Mouse (Mus musculus) bone marrow, adult 2 months (tissue): ENCODE measurements around the gene Il23a.

Source experiments
- CTCF ChIP-seq: fragments of 200-500 bp; IDR thresholded peaks from 2 replicates; pipeline ENCODE4 v1.5.1; 2011; ENCODE audit warnings: low read length, control low read depth; ENCODE audit not compliant: control insufficient read depth, insufficient read depth
- POLR2A ChIP-seq: fragments of 200-500 bp; IDR thresholded peaks from 2 replicates; pipeline ENCODE4 v1.6.1; 2011; ENCODE audit warnings: low read depth, mild to moderate bottlenecking, control low read depth, low read length, borderline replicate concordance; ENCODE audit not compliant: control insufficient read depth

DNA sequence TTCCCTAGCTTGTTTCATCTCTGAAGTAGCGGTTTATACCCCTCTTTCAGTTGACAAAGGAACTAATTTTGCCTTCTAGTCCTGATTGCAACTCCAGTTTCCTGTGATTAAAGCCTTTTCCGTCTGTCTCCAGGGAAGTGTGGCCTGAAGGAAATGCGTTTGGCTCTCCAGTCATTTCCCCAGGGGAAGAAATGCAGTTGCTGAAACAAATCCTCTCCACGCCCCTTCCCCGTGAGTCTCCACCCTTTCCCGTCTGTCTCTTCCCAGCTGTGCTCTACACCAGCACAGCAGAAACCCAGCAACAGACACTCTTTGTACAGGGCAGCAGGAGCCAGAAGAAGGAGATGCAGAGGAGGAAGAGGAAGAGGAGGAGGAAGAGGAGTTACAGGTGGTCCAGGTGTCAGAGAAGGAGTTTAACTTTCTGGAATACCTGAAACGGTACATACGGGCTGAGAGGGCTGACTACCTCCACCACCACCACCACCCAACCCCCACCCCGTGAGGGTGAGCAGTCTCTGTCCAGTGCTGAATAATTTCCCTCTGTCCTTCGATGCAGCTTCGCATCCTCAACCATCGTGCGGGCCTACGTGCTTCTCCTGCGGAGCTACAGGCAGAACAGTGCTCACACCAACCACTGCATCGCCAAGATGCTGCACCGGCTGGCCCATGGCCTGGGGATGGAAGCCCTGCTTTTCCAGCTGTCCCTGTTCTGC lies 51.4 kb downstream of the Il23a start:
- TF ChIP-seq CTCF: no peak
- TF ChIP-seq POLR2A: no peak
